Mouse (Mus musculus) embryo, embryonic 11 days (tissue): ENCODE measurements around the gene Phc1.
"Not testable (repeated sequence)": the region's sequence is repeated elsewhere in the genome, so short reads cannot be mapped to it uniquely, and the experiment has no call there.

Experiments used
- DNase-seq: peaks from one replicate; pipeline ENCODE4 v3.0.0-alpha.2; 2015

Phc1 gene

DNA sequence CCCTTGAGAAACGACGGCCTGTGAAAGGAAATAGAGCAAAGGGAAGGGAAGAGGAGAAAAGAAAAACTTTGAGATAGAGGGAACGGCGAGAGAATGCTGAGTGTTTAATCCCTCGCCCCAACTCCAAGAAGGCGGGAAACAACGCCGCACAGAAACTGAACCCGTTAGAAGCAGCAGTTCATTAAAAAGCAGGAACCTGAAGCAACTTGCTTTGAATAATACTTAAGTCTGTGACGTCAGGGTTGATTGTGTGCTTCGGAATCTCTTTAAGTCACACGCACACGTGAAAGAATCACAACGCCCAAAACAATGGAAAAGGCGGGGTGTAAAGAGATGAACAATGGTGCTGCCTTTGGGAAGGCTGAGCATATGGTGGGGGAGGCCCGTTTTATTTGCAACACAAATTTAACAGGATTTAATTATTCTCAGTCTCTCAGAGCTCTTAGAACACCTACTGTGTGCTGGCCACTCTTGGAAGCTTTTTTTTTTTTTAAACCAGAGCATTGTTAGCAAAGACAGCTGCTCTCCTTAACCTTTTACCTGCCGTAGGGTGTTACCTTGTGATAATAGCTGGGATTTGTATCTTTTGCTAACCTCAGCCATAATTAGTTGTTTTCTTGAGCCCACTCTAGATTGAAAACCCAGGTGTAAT is at the start of gene Phc1:
Gene Phc1 (minus strand): TSS at position 213 of the 652 bp plus-strand sequence.
- peak; percentile 85 for DNase-seq

DNA sequence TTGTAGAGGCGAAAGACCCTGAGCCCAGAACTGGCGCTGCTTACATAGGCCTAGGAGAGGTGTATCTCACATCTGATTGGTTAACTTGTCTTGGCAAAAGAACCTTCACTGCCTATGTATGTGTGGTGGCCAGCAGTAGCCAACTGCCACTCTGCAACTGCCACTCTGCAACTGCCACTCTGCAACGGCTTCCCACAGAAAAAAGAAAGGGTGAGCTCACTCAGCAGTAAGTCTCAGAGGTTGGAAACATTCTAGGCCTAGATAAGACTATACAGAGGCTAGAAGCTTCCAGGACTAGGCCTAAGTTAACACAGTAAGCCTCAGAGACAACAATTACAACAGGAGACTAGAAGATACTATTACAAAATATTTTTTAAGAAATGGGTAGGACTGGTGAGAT is 49.6 kb upstream of the Phc1 start:
- DNase-seq: not testable (repeated sequence)

DNA sequence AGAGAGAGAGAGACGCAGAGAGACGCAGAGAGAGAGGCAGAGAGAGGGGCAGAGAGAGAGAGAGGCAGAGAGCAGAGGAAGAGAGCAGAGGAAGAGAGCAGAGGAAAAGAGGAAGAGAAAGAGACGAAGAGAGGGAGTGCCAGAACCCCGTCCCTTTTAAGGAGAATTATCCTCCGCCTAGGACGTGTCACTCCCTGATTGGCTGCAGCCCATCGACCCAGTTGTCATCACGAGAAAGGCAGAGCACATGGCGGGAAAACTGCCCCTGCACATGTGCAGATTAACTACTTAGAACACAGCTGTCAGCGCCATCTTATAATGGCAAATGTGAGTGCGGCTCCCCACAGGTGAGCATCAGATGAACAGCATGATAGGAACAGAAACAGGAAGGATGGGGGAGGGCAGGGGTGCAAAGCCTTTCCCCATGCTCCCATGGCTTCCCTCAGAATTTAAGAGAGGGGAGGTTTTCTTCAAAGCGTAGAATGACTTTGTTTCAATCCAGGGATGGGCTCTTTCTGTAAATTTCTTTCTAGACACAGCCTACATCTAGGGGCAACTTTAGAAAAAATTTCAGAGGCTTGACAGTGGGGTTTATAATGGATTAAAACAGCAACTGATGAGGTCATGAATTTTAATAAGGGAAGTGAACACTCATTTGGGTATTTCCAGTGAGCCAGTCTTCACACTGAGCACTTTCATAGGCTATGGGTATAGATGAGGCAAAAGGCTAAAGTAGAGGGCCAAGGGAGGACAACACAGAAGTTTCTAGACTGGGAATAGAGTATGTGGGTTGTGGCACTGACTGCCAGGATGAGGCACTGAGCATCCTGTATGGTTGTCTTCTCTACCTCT is 47.0 kb upstream of the Phc1 start:
- DNase-seq: not testable (repeated sequence)

DNA sequence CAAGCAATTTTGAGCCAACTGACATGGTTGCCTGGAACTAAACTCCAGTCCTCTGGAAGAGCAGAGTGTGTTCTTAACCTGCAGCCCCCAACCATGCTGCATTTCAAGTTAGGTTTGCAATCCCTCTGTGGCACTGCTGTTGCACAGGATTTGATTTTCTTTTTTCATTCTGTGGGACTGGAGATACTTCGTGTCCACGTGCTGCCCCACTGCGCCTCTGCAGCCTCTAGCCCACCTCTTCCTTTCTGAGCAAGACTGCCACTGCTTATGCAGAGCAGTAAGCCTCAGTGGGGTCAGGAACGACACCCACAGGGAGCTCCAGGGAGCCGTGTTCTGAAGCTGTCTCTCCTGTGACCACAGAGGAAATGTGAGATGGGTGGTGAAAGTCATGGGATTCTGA is 45.4 kb upstream of the Phc1 start:
- no peak for DNase-seq

DNA sequence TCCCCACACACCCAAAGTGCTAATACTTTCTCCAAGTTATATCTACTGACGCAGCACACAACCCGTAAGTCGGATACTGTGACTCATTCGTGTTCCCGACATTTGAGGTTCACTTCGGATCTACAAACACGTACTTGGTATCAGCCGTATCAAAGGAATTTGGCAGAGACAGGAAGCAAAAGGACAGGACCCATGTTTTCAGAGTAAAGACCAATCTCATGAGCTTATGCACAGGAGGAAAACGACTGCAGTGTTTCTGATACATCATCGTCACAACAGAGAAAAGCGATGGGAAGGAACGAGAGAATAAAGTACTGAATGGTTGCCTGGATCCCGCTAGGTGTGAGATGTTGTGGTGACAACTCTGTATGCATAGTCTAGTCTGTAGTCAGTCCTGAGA is 44.5 kb upstream of the Phc1 start:
- DNase-seq: no peak

DNA sequence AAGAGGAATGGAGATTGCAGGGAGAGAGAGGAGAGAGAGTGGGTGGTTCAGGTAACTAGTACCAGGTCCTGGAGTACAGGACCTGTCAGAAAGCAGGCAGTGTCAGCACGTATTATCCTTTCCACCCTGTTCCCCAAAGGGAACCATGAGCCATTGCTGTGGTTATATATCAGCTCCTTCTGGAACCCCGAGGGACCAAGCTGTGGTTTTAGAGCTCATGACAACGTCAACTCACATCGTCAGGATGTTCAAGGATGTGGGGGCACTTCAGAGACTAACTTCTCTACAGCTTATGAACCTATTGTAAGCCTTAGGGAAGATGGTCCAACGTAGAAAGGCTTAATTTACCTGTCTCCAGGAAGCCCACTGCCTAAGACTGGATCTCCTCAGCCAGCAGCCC is 42.9 kb upstream of the Phc1 start:
- no peak for DNase-seq

DNA sequence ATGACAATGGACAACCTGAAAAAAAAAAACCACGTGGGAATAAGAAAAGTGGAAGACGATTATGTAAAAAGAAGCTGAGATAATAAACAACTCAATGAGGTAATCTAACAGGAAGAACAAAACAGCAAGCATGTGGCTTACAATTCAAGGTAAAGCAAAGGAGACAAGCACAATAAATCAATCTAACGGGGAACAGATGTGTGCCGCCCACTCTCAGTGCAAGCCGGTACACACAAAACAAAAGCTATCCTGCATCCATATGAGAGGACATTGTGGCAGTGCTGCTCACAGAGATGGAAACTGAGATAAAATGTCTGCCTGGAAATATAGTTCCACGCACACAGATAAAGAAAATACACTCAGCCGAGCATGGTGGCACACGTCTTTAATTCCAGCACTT is 41.7 kb upstream of the Phc1 start:
- peak; percentile 7 for DNase-seq

DNA sequence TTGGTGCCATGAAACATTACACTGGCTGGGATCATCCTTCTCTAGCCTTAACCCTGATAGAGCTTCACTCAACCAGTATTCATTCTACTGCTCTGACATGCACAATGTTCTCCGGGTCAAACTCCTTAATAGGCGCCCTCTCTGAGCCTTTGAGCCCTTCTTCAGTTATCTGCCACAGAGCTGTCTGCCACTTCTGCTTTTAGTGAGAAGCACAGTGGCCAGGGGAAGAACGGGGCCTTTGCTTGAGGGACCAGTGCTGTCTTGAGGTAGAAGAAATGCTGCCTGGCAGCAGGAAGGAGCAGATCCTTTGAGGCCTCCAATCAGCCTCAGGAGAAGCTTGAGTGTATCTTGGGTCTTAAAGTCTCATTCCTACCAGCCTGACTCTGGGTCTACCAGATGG is 27.9 kb upstream of the Phc1 start:
- no peak for DNase-seq

DNA sequence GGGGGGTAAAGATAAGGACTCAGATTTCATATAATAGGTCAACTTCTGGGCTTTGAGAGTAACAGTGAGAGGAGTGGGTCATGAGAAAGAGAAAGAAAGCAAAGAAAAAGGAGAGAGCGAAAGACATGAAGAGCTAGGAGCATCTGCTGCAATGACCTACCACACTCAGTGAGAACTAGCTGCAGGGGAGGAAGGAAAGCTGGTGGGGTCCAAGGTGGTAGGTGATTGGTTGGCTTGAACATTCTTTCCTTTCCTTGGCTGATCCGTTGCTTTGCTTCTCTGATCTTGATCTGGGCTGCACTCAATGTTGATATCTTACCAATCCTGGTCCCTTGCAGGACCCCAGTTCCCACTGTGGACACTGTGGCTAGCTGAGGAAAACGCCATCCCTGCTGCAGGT is 26.6 kb upstream of the Phc1 start:
- no peak for DNase-seq

DNA sequence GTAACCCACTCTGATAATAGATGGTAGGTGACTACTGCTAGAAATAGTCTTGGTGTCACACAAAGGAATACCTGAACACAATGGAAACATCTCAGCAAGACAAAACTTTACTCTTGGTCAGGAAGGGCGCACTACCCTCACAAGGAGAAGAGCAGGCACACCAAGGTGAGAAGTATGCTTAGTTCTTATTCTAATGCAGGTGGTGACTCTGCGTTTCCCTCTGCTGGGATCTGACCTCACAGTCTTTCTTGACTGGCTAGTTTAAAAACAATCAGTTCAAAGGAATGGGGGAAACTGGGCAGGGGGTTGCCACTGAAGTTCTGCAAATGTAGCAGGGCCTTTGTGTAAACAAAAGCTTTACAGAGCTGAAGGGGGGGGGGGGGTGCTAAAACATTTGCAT is 25.9 kb upstream of the Phc1 start:
- no peak for DNase-seq

DNA sequence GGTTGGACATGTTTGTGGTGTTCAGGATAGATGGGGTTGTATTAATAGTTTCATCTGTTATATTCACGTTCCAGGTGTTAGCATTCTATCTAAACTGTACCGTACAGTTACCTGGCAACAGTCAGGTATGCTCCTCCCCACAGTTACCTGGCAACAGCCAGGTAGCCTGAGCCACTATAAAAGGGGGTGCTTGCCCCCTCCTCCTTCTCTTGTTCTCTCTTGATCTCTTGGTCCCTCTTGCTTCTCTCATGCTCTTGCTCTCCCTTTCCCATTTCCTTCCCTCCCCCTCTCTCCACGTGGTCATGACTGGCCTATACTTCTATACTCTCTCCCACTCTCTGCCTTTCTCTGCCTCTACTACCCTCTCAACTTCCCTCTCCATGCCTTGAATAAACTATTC is 25.3 kb upstream of the Phc1 start:
- DNase-seq: no peak

DNA sequence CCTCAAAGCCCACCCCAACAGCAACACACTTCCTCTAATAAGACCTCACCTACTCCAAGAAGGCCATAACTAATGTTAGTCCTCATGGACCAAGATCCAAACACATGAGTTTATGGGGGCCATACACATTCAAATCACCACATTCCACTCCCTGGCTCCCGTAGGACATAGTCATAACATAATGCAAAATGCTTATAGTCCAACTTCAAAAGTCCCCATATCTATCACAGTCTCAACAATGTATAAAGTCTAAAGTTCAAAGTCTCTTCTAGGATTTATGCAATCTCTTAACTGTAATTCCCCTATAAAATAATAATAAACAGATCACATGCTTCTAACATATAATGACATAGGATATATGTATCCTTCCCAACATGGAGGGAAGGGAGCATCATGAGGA is 16.7 kb upstream of the Phc1 start:
- no peak for DNase-seq

DNA sequence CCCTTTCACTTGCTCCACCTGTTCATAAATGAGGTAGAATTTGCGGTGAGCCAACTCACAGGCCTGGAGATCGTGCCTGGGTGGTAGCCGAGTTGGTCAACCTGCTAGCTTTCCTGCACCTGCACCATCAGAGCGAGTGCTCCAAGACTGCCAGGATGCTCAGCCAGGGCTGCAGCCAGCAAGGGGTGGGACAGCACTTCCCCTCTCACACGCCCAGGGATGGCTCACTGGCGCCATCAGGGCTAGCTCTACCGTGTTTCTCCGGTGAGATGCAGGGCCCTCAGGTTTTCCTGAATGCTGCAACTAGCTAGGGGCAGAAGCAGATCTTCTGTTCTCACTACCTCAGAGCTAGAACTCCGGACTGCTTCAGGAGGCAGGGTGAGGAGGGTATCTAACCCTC is 15.5 kb upstream of the Phc1 start:
- no peak for DNase-seq

DNA sequence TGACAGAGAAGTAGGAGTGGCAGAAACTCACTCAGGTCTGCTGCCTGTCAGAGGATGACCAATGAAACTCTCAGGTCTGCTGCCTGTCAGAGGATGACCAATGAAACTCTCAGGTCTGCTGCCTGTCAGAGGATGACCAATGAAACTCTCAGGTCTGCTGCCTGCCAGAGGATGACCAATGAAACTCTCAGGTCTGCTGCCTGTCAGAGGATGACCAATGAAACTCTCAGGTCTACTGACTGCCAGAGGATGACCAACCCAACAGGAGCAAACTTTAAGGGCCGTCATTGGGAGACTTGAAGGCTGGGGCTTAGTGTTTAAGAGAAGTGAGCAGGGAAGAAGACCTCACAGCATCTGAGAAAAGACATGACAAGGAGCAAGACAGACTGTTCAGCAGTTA is 7.0 kb upstream of the Phc1 start:
- DNase-seq: not testable (repeated sequence)

DNA sequence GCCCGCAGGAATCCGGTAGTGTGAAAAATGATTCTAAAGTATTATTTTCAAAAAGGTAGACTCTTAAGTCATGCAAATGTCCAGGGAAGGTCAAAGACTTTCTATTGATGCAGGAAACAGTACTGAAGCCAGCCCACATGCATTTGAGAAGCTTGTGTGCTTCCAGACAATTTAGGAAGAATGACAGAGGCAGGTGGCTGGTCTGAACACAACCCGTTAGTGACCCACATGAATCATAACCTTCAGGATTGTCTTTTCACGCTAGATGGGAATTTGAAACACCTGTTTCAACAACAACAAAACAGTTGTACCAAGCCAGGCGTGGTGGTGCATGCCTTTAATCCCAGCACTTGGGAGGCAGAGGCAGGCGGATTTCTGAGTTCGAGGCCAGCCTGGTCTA is 6.0 kb upstream of the Phc1 start:
- DNase-seq: no peak

DNA sequence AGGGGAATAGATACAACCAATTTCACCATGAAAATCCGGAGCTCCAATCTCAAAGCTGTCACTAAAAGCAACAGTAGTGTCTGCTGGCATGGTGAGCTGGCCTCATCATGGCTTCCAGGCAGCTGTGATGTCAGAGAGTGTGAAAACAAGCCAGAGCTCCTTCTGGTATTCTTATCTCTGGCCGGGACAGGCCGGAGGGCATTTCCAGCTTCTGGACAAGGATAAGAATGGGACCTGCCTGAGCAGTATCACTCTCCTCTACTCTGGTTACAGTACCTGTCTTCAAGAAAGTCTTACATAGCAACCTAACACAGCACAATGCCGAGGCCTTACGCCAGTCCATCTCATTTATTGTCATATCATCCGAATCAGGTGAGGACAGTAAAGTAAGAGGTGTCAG is 5.4 kb upstream of the Phc1 start:
- DNase-seq: no peak

DNA sequence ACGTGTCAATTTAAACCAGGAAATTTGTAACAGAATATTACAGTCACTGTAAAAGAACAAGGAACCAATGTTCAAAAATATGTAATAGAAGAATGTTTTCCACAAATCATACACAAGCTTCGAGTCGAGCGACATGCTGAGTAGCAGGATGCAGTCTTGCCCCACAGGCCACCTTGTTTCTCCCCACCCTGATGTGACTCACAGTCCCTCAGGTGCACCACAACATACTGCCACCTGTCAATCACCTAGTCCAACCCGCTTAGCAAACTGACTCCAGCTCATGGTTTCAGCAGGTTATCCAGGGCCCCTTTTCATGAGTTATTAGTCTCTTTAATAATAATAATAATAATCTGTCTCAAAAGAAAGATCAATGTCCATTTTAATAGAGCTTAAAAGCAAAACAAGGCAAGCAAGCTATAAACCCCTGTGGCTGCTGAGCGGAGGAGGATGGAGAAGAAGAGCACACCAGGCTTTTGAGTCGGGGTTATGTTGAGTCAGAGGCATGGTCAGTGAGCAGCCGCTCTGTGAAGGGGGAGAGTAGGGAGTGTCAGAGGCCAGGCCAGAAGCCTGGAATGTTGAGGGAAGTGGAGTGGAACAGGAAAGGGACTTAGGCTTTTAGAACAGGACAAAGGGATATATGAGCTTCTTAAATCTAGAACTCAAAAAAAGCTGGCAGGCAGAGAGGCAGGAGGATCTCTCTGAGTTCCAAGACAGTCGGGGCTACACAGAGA is 4.2 kb upstream of the Phc1 start:
- DNase-seq: peak; percentile 14

DNA sequence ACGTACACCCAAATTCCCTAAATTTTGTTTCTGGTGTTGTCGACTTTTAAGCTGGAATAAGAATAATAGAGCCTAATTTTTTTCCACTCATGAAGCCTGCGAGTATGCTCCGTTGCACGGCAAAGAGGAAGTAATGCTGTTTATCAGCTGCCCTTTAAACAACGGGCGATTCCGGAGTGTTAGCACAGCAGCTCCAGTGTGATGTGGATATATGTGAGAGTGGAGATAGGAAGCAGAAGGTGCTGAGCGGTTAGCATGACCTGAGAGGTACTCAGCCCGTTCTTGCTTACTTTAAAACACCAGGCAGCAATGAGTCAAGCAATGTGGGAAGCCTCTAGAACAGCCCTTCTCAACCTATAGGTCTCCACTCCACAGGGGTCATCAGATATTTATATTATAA is 3.4 kb upstream of the Phc1 start:
- DNase-seq: no peak

DNA sequence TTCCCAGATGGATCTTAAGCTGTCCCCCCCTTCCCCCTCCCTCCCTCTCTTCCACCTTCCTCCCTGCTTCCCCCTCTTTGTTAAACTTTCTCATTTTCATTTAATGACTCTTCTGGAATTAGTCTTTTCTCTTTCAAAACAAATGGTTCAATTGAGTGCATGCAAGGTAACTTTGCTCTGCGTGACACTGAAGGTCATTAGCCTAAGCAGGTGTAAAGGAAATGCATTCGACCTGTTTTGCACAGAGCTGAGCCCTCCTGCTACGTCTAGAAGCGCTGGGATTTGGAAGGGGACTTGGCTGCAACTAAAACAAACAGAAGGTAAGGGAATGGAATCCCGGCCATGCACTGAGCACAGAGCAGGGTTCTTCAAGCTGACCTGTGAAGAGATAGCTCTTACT is 1.8 kb upstream of the Phc1 start:
- no peak for DNase-seq

DNA sequence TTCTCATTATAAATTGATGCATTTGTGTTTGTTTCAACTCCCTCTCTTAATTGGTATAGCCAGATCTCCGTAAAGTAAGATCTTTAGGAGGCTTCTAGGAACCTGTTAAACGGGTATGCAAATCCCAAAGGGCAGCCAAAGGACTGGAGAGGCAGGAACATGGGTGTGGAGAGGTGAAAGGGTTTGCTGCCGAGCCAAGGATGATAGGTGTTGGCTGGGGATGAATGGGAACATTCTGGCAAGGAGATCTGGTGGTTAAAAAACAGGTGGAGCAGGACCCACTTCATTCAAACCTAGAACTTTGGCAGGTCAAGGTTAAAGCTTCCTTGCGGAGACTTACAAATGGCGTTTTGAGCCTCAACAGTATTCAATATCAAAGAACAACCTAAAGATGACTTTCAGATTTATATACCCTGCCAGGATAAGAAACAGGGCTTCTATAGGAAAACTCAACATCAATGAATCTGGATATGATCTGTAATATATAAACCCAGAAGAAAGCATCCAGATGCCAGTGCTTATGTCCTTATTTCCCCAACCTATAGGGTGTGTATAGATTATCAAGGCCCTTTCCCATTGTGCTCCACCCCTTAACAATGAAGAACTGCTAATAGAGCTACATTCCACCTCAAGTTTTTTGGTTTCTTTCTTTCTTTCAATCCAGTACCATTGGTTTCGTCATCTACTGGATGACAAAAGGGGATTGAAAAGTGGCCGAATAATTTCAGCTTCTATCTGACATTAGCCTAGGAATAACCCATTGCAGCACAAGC is 863 bp upstream of the Phc1 start:
- DNase-seq: peak; percentile 24

DNA sequence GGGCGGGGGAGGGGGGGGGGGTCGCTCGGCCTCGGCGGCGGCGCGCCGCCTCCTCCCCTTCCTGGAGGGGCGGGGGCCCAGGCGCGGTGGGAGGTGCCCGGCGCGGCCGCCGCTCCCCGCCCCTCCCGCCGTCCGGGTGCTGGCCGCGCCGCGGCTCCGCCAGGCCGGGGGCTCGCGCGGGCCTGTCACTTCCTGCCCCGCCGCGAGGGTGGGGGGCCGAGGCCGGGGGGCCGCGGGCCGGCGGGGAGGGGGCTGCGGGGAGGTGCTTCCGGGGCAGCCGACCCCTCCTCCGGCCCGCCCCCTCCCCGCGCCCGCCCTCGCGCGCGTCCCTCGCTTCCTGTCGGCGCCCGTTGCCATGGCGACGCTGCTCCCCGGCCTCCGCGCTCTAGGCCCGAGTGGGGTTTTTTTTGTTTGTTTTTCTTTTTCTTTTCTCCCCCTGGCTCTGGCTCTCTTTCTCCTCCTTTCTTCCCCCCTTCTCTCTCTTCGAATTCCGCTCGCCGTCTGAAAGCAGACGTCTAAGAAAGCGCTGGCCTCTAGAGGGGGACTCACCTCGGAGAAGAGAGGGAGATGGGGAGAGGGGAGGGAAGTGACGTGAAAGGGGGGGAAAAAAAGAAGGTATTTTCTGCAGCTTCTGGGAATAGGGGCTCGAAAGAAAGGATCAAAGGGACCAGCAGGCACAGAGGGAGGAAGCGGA is 566 bp downstream of the Phc1 start:
- DNase-seq: peak; percentile 95

DNA sequence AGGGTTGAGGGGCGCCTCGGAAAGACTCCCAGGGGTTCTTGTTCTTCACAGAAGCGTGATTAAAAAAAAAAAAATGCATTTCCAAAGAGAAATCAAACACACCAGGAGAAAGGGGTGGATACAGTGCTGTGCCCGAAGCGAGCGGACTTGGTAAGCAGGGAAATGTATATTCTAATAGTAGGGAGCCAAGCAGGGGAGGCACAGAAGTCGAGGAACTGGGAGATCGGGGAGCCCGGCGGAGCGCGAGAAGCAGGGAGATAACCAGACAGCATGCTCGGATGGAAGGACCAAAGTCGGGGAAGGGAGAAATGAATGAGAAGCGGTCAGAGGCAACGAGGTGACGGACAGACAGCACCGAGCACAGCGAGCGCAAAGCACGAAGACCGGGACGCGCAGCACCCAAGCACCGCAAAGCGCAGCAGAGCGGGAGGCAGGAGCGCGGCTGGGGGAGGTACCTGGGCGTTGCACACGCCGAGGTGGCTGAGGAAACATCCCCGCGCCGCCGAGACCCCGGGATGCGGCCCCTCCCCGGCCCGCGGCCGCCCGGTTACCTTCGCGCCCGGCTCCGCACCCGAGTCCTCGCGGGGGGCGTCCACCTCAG is 1.2 kb downstream of the Phc1 start:
- DNase-seq: peak; percentile 84
